Mouse (Mus musculus) heart, embryonic 12.5 days (tissue): Measurements from ENCODE around the gene Paqr9. TPM values are rescaled to one million over a fixed set of nuclear protein-coding genes. Genes with fewer than 3 reads are reported as not detected.
A peak's percentile ranks its signal among the peaks of the same experiment; 100 is the strongest.

Experiments
- ATAC-seq: fragments of 200-750 bp; cut with Nextera tagmentation; 2 replicates; pipeline ENCODE4 v1.8.0; 2017; ENCODE audit warnings: moderate TSS enrichment, moderate library complexity; ENCODE audit not compliant: insufficient number of reproducible peaks, low FRiP score
- H3K27ac ChIP-seq: fragments of 300-500 bp; sonication (generic); 2 replicates; pipeline ENCODE4 v1.5.1; 2016; ENCODE audit warnings: mild to moderate bottlenecking, moderate library complexity; ENCODE audit not compliant: poor library complexity, severe bottlenecking
- H3K27me3 ChIP-seq: fragments of 300-500 bp; sonication (generic); replicated peaks from 2 replicates; pipeline ENCODE4 v1.6.1; 2016; ENCODE audit warnings: mild to moderate bottlenecking, moderate library complexity
- H3K36me3 ChIP-seq: fragments of 300-500 bp; sonication (generic); 2 replicates; pipeline ENCODE4 v1.6.1; 2016; ENCODE audit warnings: mild to moderate bottlenecking, moderate library complexity
- H3K4me1 ChIP-seq: fragments of 300-500 bp; sonication (generic); replicated peaks from 2 replicates; pipeline ENCODE4 v1.6.1; 2016; ENCODE audit warnings: mild to moderate bottlenecking
- H3K4me2 ChIP-seq: fragments of 300-500 bp; sonication (generic); 2 replicates; pipeline ENCODE4 v1.6.1; 2016; ENCODE audit warnings: mild to moderate bottlenecking, moderate library complexity
- H3K4me3 ChIP-seq: fragments of 300-500 bp; sonication (generic); 2 replicates; pipeline ENCODE4 v1.5.1; 2016; ENCODE audit warnings: mild to moderate bottlenecking
- H3K9ac ChIP-seq: fragments of 300-500 bp; sonication (generic); 2 replicates; pipeline ENCODE4 v1.6.1; 2016; ENCODE audit warnings: mild to moderate bottlenecking, moderate library complexity
- H3K9me3 ChIP-seq: fragments of 300-500 bp; sonication (generic); replicated peaks from 2 replicates; pipeline ENCODE4 v1.6.1; 2016; ENCODE audit warnings: mild to moderate bottlenecking, moderate library complexity
- WGBS: fragments of 180-500 bp; shearing (Covaris S2); methylation state at CpG from one replicate; pipeline ENCODE4 v1.1.7; 2016; 5-methylcytosine and 5-hydroxymethylcytosine counted together
- polyA plus RNA-seq: library from polyadenylated mRNA; unstranded; fragments of >200 nt; fragmentation: Nextera tagmentation; extraction: Ambion mirVana; gene quantifications from 2 replicates; pipeline ENCODE4 v1.2.1, GENCODE M21; 2016

Paqr9 gene
- polyA plus RNA-seq, 1 experiment from 2014 or later, result 0.89 TPM

GRCm38 (mm10) chr9:95549626-95550411, 9.6 kb upstream of the Paqr9 start:
- H3K4me2 ChIP-seq, result 0 out of 2 replicates have a peak overlapping the region, but pooled peaks have one; percentile 1
- WGBS, result 50% methylated on average over 15 of the region's 15 CpGs
- no peaks in the 10 kb centered on the region for H3K36me3 ChIP-seq
- no peaks in the 10 kb centered on the region for H3K9me3 ChIP-seq
- ATAC-seq, result no peak
- peaks cover 14% of the 10 kb centered on the region for H3K4me1 ChIP-seq
- 0 out of 2 replicates have a peak overlapping the region, but pooled peaks have one; percentile 46 for H3K27ac ChIP-seq
- H3K9ac ChIP-seq, result no peak overlapping the region
- H3K27me3 ChIP-seq, result no peaks in the 10 kb centered on the region
- no peak overlapping the region for H3K4me3 ChIP-seq

DNA sequence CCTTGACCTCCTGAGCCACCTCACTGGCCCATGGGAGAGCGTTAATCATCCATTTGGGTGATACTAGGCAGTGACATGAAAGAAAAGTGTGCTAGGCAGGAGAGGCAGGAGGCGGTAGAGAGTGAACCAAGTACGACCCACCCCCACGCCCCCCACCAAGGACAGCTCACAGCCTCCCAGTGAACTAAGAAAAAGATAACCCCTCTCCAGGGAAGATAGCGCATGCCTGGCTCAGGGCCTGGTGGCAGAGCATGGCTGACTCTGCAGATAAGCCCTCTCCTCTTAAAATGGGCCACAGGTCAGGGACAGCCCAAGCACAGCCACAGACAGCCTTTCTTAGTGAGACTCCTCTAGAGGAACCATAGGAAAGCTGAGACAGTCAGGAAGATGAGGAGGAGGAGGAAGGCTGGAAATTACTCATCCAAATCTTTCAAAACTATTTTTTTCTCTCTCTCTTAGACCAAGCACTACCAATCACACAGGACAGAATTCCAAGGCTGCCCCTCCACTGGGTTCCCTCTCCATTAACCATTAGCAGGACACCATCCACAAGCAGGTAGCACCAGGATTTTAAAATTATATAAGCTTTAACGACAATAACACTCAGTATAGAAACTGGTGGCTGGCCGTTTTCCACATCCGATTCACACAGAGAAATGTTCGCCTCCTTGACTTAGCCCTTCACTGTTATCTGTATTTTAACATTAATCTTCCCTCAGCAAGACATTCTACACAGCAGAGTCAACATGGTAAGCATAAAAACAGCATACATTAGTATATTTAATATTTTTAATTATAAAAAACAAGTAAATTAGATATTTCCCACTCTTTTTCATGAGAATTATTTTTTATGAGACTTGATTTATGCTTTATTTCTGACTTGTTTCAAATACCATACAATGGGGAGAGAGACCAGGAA, 8.3 kb upstream of the Paqr9 start:
- Histone ChIP-seq H3K9me3 (no peaks in the 10 kb centered on the region), H3K27me3 (0 out of 2 replicates have a peak, but pooled peaks cover 2% of the 10 kb centered on the region), H3K9ac (no peak overlapping the region), H3K4me1 (peaks cover 14% of the 10 kb centered on the region), H3K4me2 (peak overlapping the region; percentile 15; the same call in 1 of the 2 replicates), H3K27ac (peak overlapping the region; percentile 46), H3K4me3 (no peak overlapping the region), H3K36me3 (no peaks in the 10 kb centered on the region)
- ATAC-seq, result peak; percentile 74
- WGBS, result 37% methylated on average over 9 of the region's 9 CpGs

GRCm38 (mm10) chr9:95552175-95552705, 7.2 kb upstream of the Paqr9 start:
- Histone ChIP-seq H3K4me2 (no peak overlapping the region), H3K4me1 (peaks cover 14% of the 10 kb centered on the region), H3K4me3 (no peak overlapping the region), H3K9me3 (no peaks in the 10 kb centered on the region), H3K27ac (no peak overlapping the region), H3K27me3 (peaks cover 7% of the 10 kb centered on the region), H3K36me3 (no peaks in the 10 kb centered on the region), H3K9ac (no peak overlapping the region)
- no peak for ATAC-seq
- 71% methylated on average over 10 of the region's 10 CpGs for WGBS

DNA sequence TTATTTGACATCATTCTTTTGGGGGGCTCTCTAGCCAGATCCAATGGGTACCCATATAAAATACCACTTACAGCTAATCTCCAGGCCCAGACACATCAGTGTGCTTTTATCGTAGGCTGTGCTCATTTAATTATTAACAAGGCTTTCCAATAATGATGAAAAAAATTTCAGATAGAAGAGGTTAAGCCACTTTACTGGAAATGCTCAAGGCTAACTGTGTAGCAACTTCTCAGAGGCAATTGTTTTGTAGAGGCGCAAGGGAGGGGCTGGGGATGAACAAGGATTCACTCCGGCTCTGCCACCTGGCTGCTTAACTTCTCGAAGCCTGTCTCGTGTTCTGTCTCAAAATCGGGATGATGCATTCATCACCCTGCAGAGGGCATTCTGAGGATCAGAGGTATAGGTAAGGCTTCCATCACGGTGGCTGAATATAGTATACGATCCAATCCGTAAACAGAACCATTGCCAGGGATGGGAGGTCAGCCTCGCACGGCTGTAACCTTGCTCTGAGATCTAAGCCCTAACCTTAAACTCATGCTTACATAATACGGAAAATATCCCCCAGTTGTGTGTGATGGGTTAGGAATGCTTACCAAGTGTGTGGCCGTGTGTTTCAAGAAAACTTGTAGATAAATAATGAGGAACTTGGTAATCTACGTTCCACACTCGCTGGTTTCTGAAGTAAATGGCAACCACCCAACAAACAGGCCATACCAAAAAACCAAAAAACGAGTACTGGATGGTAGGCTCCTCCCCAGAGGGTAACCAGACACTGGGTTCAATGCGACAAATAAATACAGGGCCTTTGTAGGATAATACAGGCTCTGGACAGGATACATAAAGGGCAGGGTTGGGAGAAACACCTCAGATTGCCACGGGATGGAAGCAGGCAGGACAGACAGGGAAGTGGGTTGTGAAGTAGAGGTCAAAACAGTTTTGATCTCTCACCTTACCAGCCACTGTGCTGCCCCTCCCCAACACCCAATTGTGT, 4.9 kb upstream of the Paqr9 start:
- Histone ChIP-seq H3K27me3 (peaks cover 29% of the 10 kb centered on the region), H3K27ac (no peak overlapping the region)

DNA sequence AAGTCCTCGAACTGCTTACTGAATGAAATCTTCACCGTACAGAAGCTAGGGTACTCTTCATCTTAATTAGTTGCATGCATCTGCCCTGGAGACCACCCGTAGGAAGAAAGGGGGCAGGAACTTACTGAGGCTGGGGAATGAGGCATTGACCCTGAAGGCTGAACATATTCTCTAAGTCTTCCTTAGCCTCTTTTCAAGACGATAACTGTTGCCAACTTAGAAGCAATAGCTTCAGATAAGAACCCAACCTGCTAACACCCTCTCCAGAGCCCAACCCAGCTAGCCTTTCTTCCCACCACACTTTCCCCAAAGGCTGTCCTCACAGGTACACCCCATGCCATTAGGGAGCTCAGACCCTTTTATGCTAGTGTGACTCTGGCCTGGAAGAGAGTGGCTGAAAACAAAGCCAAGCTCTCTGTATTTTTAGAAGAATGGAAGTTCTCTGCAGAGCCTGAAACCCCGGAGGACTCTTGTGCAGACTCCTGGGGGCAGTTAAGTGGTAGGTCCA, 4.2 kb upstream of the Paqr9 start:
- no peak overlapping the region for H3K4me2 ChIP-seq
- WGBS, result 62% methylated on average over 5 of the region's 5 CpGs
- peaks cover 36% of the 10 kb centered on the region for H3K27me3 ChIP-seq
- no peak overlapping the region for H3K9ac ChIP-seq
- H3K27ac ChIP-seq, result no peak overlapping the region
- no peaks in the 10 kb centered on the region for H3K9me3 ChIP-seq
- H3K4me3 ChIP-seq, result no peak overlapping the region
- H3K4me1 ChIP-seq, result peaks cover 19% of the 10 kb centered on the region
- ATAC-seq, result no peak
- no peaks in the 10 kb centered on the region for H3K36me3 ChIP-seq

More for the DNA sequence above, 4.9 kb upstream of the Paqr9 start:
- 78% methylated on average over 18 of the region's 18 CpGs for WGBS
- ATAC-seq, result no peak
- Histone ChIP-seq H3K9me3 (no peaks in the 10 kb centered on the region), H3K4me3 (no peak overlapping the region), H3K9ac (no peak overlapping the region), H3K36me3 (no peaks in the 10 kb centered on the region), H3K4me1 (peaks cover 19% of the 10 kb centered on the region), H3K4me2 (no peak overlapping the region)

DNA sequence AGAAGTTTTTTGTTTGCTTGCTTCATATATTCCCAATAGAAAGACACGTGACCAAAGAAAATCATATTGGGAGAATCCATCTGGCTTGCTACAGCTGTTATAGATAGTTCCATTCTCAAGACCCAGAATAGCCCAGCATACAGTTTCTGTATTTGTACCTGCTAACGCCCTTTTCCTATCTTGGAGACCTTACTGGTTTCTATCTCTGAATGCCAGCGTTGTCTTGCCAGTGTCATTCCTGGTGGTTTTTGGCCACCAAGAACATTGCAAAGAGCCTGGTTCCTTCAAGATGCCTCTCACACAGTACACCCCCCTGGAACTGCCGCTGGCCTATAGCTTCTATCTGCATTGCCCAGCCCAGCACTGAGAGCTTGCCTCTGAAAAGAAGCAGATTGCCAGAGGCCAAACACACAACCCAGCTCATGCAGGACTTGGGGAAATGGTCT, 3.4 kb upstream of the Paqr9 start:
- WGBS, result 71% methylated on average over 4 of the region's 4 CpGs
- H3K27me3 ChIP-seq, result peaks cover 44% of the 10 kb centered on the region
- ATAC-seq, result no peak

DNA sequence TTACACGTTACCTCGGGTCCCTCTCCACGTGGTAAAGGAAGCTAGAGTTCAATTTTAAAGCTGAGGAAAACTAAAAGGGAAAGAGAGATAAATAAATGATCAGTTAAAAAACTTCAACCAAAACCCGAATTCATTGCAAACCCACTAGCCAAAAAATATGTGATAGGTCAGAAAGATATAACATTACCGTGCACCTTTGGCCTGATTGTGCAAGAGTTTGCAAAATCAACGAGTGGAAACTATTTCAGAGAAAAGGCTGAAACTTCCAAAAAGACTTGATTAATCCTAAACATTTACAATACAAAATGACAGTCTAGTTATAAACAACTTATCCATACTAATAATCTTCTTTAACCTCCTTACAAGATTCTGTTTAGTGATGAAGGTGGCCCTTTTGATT, 1.7 kb upstream of the Paqr9 start:
- no peak overlapping the region for H3K4me3 ChIP-seq
- no peak overlapping the region for H3K27ac ChIP-seq
- H3K4me2 ChIP-seq, result no peak overlapping the region
- no peak for ATAC-seq
- peaks cover 56% of the 10 kb centered on the region for H3K27me3 ChIP-seq
- no peak overlapping the region for H3K9ac ChIP-seq
- no peaks in the 10 kb centered on the region for H3K36me3 ChIP-seq
- H3K9me3 ChIP-seq, result no peaks in the 10 kb centered on the region
- WGBS, result 63% methylated on average over 6 of the region's 6 CpGs
- H3K4me1 ChIP-seq, result peaks cover 12% of the 10 kb centered on the region

More for the DNA sequence above, 3.4 kb upstream of the Paqr9 start:
- H3K4me2 ChIP-seq, result no peak overlapping the region
- no peaks in the 10 kb centered on the region for H3K9me3 ChIP-seq
- no peak overlapping the region for H3K27ac ChIP-seq
- H3K9ac ChIP-seq, result no peak overlapping the region
- no peaks in the 10 kb centered on the region for H3K36me3 ChIP-seq
- H3K4me1 ChIP-seq, result peaks cover 14% of the 10 kb centered on the region
- H3K4me3 ChIP-seq, result no peak overlapping the region

DNA sequence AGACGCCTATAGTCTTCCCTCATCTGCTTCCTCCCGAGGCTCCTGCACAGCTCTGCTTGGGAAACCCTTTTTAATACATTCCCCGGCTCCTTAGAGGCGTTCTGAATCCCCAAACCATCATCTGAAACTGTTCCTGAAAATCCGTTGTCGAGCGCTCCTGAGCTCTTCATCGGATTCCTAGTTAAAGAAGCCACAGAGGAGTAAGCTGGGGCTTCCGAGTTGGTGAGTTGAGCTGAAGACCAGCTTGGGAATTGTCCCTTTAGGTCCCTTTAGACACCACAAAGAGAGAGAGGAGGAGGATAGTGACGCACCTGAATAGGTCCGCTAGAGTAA, 765 bp upstream of the Paqr9 start:
- Histone ChIP-seq H3K4me3 (peak overlapping the region; percentile 72), H3K9ac (no peak overlapping the region), H3K4me1 (peaks cover 12% of the 10 kb centered on the region), H3K9me3 (no peaks in the 10 kb centered on the region), H3K36me3 (no peaks in the 10 kb centered on the region), H3K27ac (no peak overlapping the region), H3K27me3 (peaks cover 64% of the 10 kb centered on the region), H3K4me2 (peak overlapping the region; percentile 96)
- WGBS, result 12% methylated on average over 11 of the region's 11 CpGs
- ATAC-seq, result no peak

DNA sequence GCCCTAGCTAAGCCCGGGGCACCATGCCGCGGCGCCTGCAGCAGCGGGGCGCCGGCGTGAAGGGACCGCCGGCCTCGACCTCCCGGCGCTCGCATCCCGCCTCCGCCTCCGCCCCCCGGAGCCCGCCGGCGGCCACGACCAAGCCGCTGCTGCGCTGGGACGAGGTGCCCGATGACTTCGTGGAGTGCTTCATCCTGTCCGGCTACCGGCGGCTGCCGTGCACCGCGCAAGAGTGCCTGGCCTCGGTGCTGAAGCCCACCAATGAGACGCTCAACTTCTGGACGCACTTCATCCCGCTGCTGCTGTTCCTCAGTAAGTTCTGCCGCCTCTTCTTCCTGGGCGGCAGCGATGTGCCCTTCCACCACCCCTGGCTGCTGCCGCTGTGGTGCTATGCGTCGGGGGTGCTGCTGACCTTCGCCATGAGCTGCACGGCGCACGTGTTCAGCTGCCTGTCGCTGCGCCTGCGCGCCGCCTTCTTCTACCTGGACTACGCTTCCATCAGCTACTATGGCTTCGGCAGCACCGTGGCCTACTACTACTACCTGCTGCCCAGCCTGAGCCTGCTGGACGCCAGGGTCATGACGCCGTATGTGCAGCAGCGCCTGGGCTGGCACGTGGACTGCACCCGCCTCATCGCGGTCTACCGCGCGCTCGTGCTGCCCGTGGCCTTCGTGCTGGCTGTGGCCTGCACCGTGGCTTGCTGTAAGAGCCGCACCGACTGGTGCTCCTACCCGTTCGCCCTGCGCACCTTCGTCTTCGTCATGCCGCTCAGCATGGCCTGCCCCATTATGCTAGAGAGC, 679 bp downstream of the Paqr9 start:
- WGBS, result 12% methylated on average over 78 of the region's 78 CpGs
- peak overlapping the region; percentile 72 for H3K4me3 ChIP-seq
- H3K4me1 ChIP-seq, result peaks cover 18% of the 10 kb centered on the region
- ATAC-seq, result peak; percentile 54
- H3K27ac ChIP-seq, result no peak overlapping the region
- peak overlapping the region; percentile 96 for H3K4me2 ChIP-seq
- H3K27me3 ChIP-seq, result peaks cover 71% of the 10 kb centered on the region
- no peaks in the 10 kb centered on the region for H3K9me3 ChIP-seq
- H3K36me3 ChIP-seq, result no peaks in the 10 kb centered on the region
- peak overlapping the region; percentile 73 for H3K9ac ChIP-seq
